Mouse (Mus musculus) lung, adult 2 months (tissue): Measurements from ENCODE around the gene Tspan4.

Experiments used
- CTCF ChIP-seq: fragments of 200-500 bp; IDR thresholded peaks from 2 replicates; pipeline ENCODE4 v1.5.1; 2011; ENCODE audit warnings: mild to moderate bottlenecking, low read length, control low read depth; ENCODE audit not compliant: insufficient read depth
- POLR2A ChIP-seq: fragments of 200-500 bp; IDR thresholded peaks from 2 replicates; pipeline ENCODE4 v1.6.1; 2011; ENCODE audit warnings: low read depth, mild to moderate bottlenecking, control low read depth, low read length, borderline replicate concordance; ENCODE audit errors: extremely low read depth

DNA sequence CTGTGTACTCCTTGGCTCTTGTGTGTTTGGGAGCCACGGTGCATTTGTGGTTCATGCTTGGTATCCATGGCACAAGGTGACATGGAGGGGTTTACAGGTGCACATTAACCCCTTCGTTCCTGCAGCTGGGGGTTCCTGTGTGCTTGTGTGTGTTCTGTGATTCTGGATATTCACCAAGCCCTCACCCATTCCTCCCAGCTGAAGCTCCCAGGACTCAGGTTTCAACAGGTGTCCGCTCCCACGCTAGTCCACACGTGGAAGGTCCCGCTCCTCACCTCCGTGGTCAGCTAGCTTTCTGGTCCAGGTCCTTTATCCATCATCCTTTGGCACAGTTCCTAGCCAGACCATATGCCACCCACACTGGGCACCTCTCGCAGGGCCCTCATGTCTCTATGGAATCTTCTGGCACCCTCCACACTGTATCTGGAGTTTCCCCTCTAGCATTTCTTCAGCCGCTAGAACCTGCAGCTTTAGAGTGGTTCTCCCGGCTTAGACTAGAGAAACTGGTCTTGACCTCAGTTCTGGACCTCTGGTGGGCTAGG is 8.4 kb upstream of the Tspan4 start:
- no peak for TF ChIP-seq CTCF
- no peak for TF ChIP-seq POLR2A
